Mouse (Mus musculus): ENCODE results near the gene Lefty1. TPM values are rescaled to one million over a fixed set of nuclear protein-coding genes. Genes with fewer than 3 reads are reported as not detected.
"Not testable (repeated sequence)": the region's sequence is repeated elsewhere in the genome, so short reads cannot be mapped to it uniquely, and the experiment has no call there.

Gene Lefty1
- polyA plus RNA-seq, 1 experiment = 1.5 TPM

DNA sequence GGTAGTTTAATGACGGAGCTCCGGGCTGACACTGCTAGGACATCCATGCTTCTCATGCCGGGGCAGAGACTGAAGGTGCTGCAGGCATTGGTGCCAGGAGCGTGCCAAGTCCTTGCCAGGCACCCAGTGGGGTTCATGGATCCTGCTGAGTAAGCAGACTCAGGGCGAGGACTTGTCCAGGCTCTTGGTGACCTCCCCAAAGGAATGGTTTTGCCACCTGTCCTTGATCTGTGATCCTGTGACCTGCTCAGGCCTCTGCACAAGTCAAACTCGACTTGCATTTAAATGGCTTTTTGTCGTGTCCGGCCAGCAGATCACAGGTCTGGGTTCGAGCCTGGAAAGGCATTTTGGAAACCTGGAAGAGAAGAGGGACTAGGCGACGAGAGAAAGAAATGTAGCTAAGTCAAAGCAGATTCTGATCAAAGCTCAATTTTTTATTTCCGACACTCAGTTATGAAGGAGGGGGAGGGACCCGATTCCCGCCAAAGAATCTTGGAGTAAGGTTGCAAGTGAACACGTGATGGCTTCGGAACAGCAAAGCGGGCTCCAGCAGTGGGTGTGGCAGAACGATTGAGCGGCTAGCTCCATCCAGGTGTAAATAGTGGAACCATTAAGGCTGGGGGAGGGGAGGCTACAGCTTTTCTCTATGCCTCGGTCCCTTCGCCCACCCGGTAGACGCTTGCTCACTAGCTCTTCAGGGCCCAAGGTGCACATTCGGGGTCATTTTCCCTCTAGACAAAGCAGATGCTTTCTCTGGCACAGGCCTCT lies 44.8 kb downstream of the Lefty1 start:
- Histone ChIP-seq H3K4me3 (ENCODE audit: control insufficient read depth, low read depth, low read length) (no peak overlapping the region), H3K36me3 (ENCODE audit: control insufficient read depth, insufficient read depth, low read length) (no peaks in the 10 kb centered on the region), H3K4me1 (ENCODE audit: control insufficient read depth, insufficient read depth, low read length) (no peaks in the 10 kb centered on the region; the same call in 1 of the 2 replicates), H3K27ac (ENCODE audit: control insufficient read depth, insufficient read depth, low read depth, low read length) (no peak overlapping the region), H3K27me3 (ENCODE audit: control insufficient read depth, insufficient read depth, low read length) (no peaks in the 10 kb centered on the region)
- no peak for TF ChIP-seq CTCF (IDR thresholded peaks at IDR 0.05; ENCODE audit: control insufficient read depth, insufficient read depth, insufficient replicate concordance, low read depth, low read length)

DNA sequence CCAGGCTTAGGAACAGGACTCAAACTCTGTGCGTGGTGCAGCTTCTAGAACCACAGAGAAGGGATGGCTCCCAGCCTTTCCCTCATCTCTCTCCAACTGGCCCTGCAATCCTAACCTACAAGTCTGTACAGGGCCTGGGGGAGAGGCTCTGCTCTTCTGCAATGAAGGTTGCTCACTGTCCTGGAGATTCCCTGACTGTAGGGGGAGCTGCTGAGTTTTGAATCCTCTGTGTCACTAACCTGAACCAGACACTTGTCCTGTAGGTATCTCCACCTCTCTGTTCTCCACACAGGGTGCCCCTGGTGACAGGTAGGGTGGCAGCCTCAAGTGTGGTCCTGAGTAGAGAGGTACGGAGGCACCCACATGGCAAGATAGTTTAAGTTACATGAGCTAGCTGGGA lies 45.6 kb downstream of the Lefty1 start:
- Histone ChIP-seq H3K4me3 (ENCODE audit: control insufficient read depth, low read depth, low read length) (no peak overlapping the region), H3K27me3 (ENCODE audit: control insufficient read depth, insufficient read depth, low read length) (no peaks in the 10 kb centered on the region), H3K4me1 (ENCODE audit: control insufficient read depth, insufficient read depth, low read length) (no peaks in the 10 kb centered on the region; the same call in 1 of the 2 replicates), H3K36me3 (ENCODE audit: control insufficient read depth, insufficient read depth, low read length) (no peaks in the 10 kb centered on the region), H3K27ac (ENCODE audit: control insufficient read depth, insufficient read depth, low read depth, low read length) (no peak overlapping the region)
- TF ChIP-seq CTCF (IDR thresholded peaks at IDR 0.05; ENCODE audit: control insufficient read depth, insufficient read depth, insufficient replicate concordance, low read depth, low read length) = no peak
- no peak for TF ChIP-seq POLR2A (IDR thresholded peaks at IDR 0.05; ENCODE audit: control insufficient read depth, low read depth, low read length)

DNA sequence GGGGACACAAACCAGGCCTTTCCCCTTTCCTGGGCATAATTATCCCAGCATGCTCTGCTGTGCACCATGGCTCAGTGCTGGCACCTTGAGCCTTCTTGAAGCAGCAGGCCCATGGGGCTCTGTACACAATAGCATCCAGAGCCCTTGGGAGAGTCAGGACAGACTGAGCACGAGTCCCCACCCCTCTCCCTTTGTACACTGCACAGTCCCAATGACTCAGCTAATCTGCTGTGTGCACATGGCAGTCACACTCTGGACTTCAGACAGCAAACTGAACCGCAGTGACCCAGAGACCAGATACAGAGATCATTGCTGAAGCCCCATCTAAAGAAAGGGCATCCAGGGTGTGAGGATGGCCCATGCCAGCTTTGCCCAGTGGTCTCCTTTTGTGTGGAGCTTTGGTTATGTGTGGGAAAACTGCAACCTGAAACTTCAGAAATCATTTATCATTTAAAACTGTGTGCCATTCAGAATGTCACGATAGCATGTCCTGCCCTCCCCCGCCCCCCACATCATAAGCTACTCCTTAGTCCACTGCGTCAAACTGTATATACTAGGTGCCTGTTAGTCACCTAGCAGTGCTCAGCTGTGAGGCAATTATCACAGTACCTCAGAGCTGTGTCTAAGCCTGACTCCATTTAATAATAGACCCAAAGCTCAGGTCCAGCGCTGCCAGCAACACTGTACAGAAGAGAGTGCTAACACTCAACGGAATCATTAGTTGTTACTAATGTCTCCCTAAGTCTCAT lies 46.6 kb downstream of the Lefty1 start:
- not testable (repeated sequence) for H3K27me3 ChIP-seq (ENCODE audit: control insufficient read depth, insufficient read depth, low read length)

DNA sequence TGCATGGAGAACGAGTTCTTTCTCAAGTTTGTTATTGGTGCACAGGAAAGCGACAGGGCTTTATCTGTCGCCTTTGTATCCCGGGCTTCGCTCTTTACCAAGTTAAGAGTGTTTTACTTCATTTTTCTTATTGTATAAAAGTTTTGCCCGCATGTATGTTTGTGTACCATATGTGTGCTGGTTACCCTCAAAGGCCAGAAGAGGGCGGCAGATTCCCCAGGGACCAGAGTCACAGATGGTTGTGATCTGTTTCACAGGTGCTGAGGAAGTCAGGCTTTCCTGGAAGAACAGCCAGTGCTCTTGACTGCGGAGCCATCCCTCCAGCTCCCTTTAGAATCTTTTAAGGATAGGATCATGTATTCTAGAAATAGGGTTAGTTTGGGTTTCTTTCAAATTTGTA lies 51.9 kb downstream of the Lefty1 start:
- H3K36me3 ChIP-seq (ENCODE audit: control insufficient read depth, insufficient read depth, low read length) = no peaks in the 10 kb centered on the region
- no peaks in the 10 kb centered on the region for H3K27me3 ChIP-seq (ENCODE audit: control insufficient read depth, insufficient read depth, low read length)
- no peak for TF ChIP-seq CTCF (IDR thresholded peaks at IDR 0.05; ENCODE audit: control insufficient read depth, insufficient read depth, insufficient replicate concordance, low read depth, low read length)
- TF ChIP-seq POLR2A (IDR thresholded peaks at IDR 0.05; ENCODE audit: control insufficient read depth, low read depth, low read length) = no peak
- peaks cover 9% of the 10 kb centered on the region for H3K4me1 ChIP-seq (ENCODE audit: control insufficient read depth, insufficient read depth, low read length)
- no peak overlapping the region for H3K4me3 ChIP-seq (ENCODE audit: control insufficient read depth, low read depth, low read length)
- H3K27ac ChIP-seq (ENCODE audit: control insufficient read depth, insufficient read depth, low read depth, low read length) = no peak overlapping the region

More for the DNA sequence above, 46.6 kb downstream of the Lefty1 start:
- not testable (repeated sequence) for H3K4me1 ChIP-seq (ENCODE audit: control insufficient read depth, insufficient read depth, low read length); H3K36me3 ChIP-seq (ENCODE audit: control insufficient read depth, insufficient read depth, low read length); H3K27ac ChIP-seq (ENCODE audit: control insufficient read depth, insufficient read depth, low read depth, low read length); H3K4me3 ChIP-seq (ENCODE audit: control insufficient read depth, low read depth, low read length)

DNA sequence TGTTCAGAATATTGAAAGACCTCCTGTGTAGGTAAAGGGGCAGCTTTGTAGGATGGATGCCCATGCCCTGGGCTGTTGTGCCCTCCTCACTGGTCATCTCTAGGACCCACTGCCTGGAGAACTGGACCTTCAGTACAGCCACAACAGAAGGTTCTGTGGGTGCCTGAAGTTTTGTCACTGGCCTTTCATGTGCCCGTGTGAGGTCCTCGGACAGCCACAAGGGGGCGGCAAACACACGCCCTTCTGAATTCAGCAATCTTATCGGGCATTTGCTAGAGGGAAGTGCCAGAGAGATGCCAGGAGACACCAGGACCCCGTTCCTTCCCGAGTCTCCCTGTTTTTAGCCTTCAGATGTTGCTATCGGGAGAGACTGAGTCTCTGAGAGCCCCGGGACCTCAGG lies 52.9 kb downstream of the Lefty1 start:
- Histone ChIP-seq H3K4me3 (ENCODE audit: control insufficient read depth, low read depth, low read length) (no peak overlapping the region), H3K27me3 (ENCODE audit: control insufficient read depth, insufficient read depth, low read length) (no peaks in the 10 kb centered on the region), H3K36me3 (ENCODE audit: control insufficient read depth, insufficient read depth, low read length) (no peaks in the 10 kb centered on the region), H3K27ac (ENCODE audit: control insufficient read depth, insufficient read depth, low read depth, low read length) (no peak overlapping the region), H3K4me1 (ENCODE audit: control insufficient read depth, insufficient read depth, low read length) (peaks cover 9% of the 10 kb centered on the region)
- no peak for TF ChIP-seq POLR2A (IDR thresholded peaks at IDR 0.05; ENCODE audit: control insufficient read depth, low read depth, low read length)
- TF ChIP-seq CTCF (IDR thresholded peaks at IDR 0.05; ENCODE audit: control insufficient read depth, insufficient read depth, insufficient replicate concordance, low read depth, low read length) = peak; percentile 94

Other genes starting within 250 kb of the Lefty1 start
- not detected in 2 replicates for gene Mixl1, start 238.0 kb upstream of the Lefty1 start, polyA plus RNA-seq (2012; rRNA removed)
- gene Acbd3, start 209.0 kb upstream of the Lefty1 start, polyA plus RNA-seq (2012; rRNA removed) = 14.9 and 17.6 TPM in 2 replicates
- gene H3f3a, start 121.1 kb upstream of the Lefty1 start, polyA plus RNA-seq (2012; rRNA removed) = 538 and 540 TPM in 2 replicates
- 9.1 and 11.1 TPM in 2 replicates for gene Sde2, start 83.9 kb upstream of the Lefty1 start, polyA plus RNA-seq (2012; rRNA removed)
- 0.17 and 0.18 TPM in 2 replicates for gene Lefty2, start 41.9 kb upstream of the Lefty1 start, polyA plus RNA-seq (2012; rRNA removed)
- 8.6 and 9.7 TPM in 2 replicates for gene Pycr2, start 30.7 kb upstream of the Lefty1 start, polyA plus RNA-seq (2012; rRNA removed)
- 3.6 and 3.7 TPM in 2 replicates for gene Tmem63a, start 7.3 kb downstream of the Lefty1 start, polyA plus RNA-seq (2012; rRNA removed)
- 60.1 and 63.9 TPM in 2 replicates for gene Ephx1, start 85.9 kb downstream of the Lefty1 start, polyA plus RNA-seq (2012; rRNA removed)
- gene 9130409I23Rik, start 116.2 kb downstream of the Lefty1 start, polyA plus RNA-seq (2012; rRNA removed) = not detected in 2 replicates
- gene Nvl, start 209.2 kb downstream of the Lefty1 start, polyA plus RNA-seq (2012; rRNA removed) = 5.2 and 6.2 TPM in 2 replicates
- gene Cnih4, start 209.7 kb downstream of the Lefty1 start, polyA plus RNA-seq (2012; rRNA removed) = 5.5 and 6.0 TPM in 2 replicates